Mouse (Mus musculus): ENCODE data around the gene Ep300. TPM values are rescaled to one million over a fixed set of nuclear protein-coding genes. Genes with fewer than 3 reads are reported as not detected.
A peak's percentile ranks its signal among the peaks of the same experiment; 100 is the strongest.

The Ep300 gene
- polyA plus RNA-seq, 1 experiment: 19.2 TPM

- H3K36me3 ChIP-seq (ENCODE audit: control insufficient read depth, insufficient read depth): peaks cover 3% of the 10 kb centered on the region
- peak overlapping the region; percentile 56 for H3ac ChIP-seq (ENCODE audit: control insufficient read depth, insufficient read length, low read depth)
- no peaks in the 10 kb centered on the region for H3K79me3 ChIP-seq (ENCODE audit: low read depth)
- peak overlapping the region; percentile 16 for H3K4me3 ChIP-seq (ENCODE audit: insufficient read depth, poor library complexity, severe bottlenecking)
- peaks cover 9% of the 10 kb centered on the region for H3K27me3 ChIP-seq (ENCODE audit: control insufficient read depth, insufficient read depth, insufficient read length)
- TF ChIP-seq MYOG (IDR thresholded peaks at IDR 0.05; ENCODE audit: control insufficient read depth, extremely low read depth, insufficient read length) (no peak), CEBPB (IDR thresholded peaks at IDR 0.05; ENCODE audit: low read depth) (no peak), CTCF (IDR thresholded peaks at IDR 0.05; ENCODE audit: control insufficient read depth, insufficient read depth, insufficient read length) (no peak), USF1 (IDR thresholded peaks at IDR 0.05; ENCODE audit: low read depth) (no peak), MAX (IDR thresholded peaks at IDR 0.05) (no peak), MYOD1 (IDR thresholded peaks at IDR 0.05; ENCODE audit: control insufficient read depth, insufficient read length, low read depth) (no peak), FOSL1 (IDR thresholded peaks at IDR 0.05; ENCODE audit: insufficient read depth, low read length, poor library complexity, severe bottlenecking) (no peak)
- no peaks in the 10 kb centered on the region for H3K79me2 ChIP-seq (ENCODE audit: control insufficient read depth, insufficient read depth)
These were observed 108.3 kb downstream of the Ep300 start for GRCm38 (mm10) chr15:81693366-81693966.

GRCm38 (mm10) chr15:81693967-81694881 lies 109.1 kb downstream of the Ep300 start:
- peaks cover 9% of the 10 kb centered on the region for H3K27me3 ChIP-seq (ENCODE audit: control insufficient read depth, insufficient read depth, insufficient read length)
- TF ChIP-seq MYOD1 (IDR thresholded peaks at IDR 0.05; ENCODE audit: control insufficient read depth, insufficient read length, low read depth) (no peak), MAX (IDR thresholded peaks at IDR 0.05) (peak; percentile 57), CTCF (IDR thresholded peaks at IDR 0.05; ENCODE audit: control insufficient read depth, insufficient read depth, insufficient read length) (peak; percentile 98), CEBPB (IDR thresholded peaks at IDR 0.05; ENCODE audit: low read depth) (no peak), MYOG (IDR thresholded peaks at IDR 0.05; ENCODE audit: control insufficient read depth, extremely low read depth, insufficient read length) (no peak), USF1 (IDR thresholded peaks at IDR 0.05; ENCODE audit: low read depth) (no peak), FOSL1 (IDR thresholded peaks at IDR 0.05; ENCODE audit: insufficient read depth, low read length, poor library complexity, severe bottlenecking) (no peak)

GRCm38 (mm10) chr15:81694891-81695290 lies 109.7 kb downstream of the Ep300 start:
- TF ChIP-seq CEBPB (IDR thresholded peaks at IDR 0.05; ENCODE audit: low read depth) (no peak), MYOD1 (IDR thresholded peaks at IDR 0.05; ENCODE audit: control insufficient read depth, insufficient read length, low read depth) (no peak), MYOG (IDR thresholded peaks at IDR 0.05; ENCODE audit: control insufficient read depth, extremely low read depth, insufficient read length) (no peak), USF1 (IDR thresholded peaks at IDR 0.05; ENCODE audit: low read depth) (no peak), FOSL1 (IDR thresholded peaks at IDR 0.05; ENCODE audit: insufficient read depth, low read length, poor library complexity, severe bottlenecking) (no peak), MAX (IDR thresholded peaks at IDR 0.05) (no peak)
- Histone ChIP-seq H3K4me3 (ENCODE audit: insufficient read depth, poor library complexity, severe bottlenecking) (no peak overlapping the region), H3K36me3 (ENCODE audit: control insufficient read depth, insufficient read depth) (no peaks in the 10 kb centered on the region), H3K27me3 (ENCODE audit: control insufficient read depth, insufficient read depth, insufficient read length) (peaks cover 9% of the 10 kb centered on the region), H3K79me3 (ENCODE audit: low read depth) (no peaks in the 10 kb centered on the region), H3ac (ENCODE audit: control insufficient read depth, insufficient read length, low read depth) (peak overlapping the region; percentile 58), H3K79me2 (ENCODE audit: control insufficient read depth, insufficient read depth) (no peaks in the 10 kb centered on the region)

More at GRCm38 (mm10) chr15:81693967-81694881, 109.1 kb downstream of the Ep300 start:
- Histone ChIP-seq H3K79me2 (ENCODE audit: control insufficient read depth, insufficient read depth) (no peaks in the 10 kb centered on the region), H3K36me3 (ENCODE audit: control insufficient read depth, insufficient read depth) (no peaks in the 10 kb centered on the region), H3K79me3 (ENCODE audit: low read depth) (no peaks in the 10 kb centered on the region), H3K4me3 (ENCODE audit: insufficient read depth, poor library complexity, severe bottlenecking) (peak overlapping the region; percentile 16), H3ac (ENCODE audit: control insufficient read depth, insufficient read length, low read depth) (peak overlapping the region; percentile 58)

GRCm38 (mm10) chr15:81697175-81697574 lies 112.0 kb downstream of the Ep300 start, which contains the start of gene Chadl:
Gene Chadl, minus strand, starts transcription at chr15:81697287.
- Histone ChIP-seq H3K79me3 (ENCODE audit: low read depth) (no peaks in the 10 kb centered on the region), H3K4me3 (ENCODE audit: insufficient read depth, poor library complexity, severe bottlenecking) (no peak within 1 kb of the TSS), H3K27me3 (ENCODE audit: control insufficient read depth, insufficient read depth, insufficient read length) (peaks cover 9% of the 10 kb centered on the region), H3K36me3 (ENCODE audit: control insufficient read depth, insufficient read depth) (peaks cover 6% of the 10 kb centered on the region), H3K79me2 (ENCODE audit: control insufficient read depth, insufficient read depth) (no peaks in the 10 kb centered on the region), H3ac (ENCODE audit: control insufficient read depth, insufficient read length, low read depth) (no peak within 1 kb of the TSS)
- TF ChIP-seq FOSL1 (IDR thresholded peaks at IDR 0.05; ENCODE audit: insufficient read depth, low read length, poor library complexity, severe bottlenecking) (no peak), MAX (IDR thresholded peaks at IDR 0.05) (no peak), MYOD1 (IDR thresholded peaks at IDR 0.05; ENCODE audit: control insufficient read depth, insufficient read length, low read depth) (no peak), MYOG (IDR thresholded peaks at IDR 0.05; ENCODE audit: control insufficient read depth, extremely low read depth, insufficient read length) (no peak), CTCF (IDR thresholded peaks at IDR 0.05; ENCODE audit: control insufficient read depth, insufficient read depth, insufficient read length) (no peak), USF1 (IDR thresholded peaks at IDR 0.05; ENCODE audit: low read depth) (no peak)

- Histone ChIP-seq H3K36me3 (ENCODE audit: control insufficient read depth, insufficient read depth) (peaks cover 13% of the 10 kb centered on the region), H3ac (ENCODE audit: control insufficient read depth, insufficient read length, low read depth) (no peak overlapping the region), H3K79me3 (ENCODE audit: low read depth) (no peaks in the 10 kb centered on the region), H3K4me3 (ENCODE audit: insufficient read depth, poor library complexity, severe bottlenecking) (no peak overlapping the region), H3K79me2 (ENCODE audit: control insufficient read depth, insufficient read depth) (no peaks in the 10 kb centered on the region), H3K27me3 (ENCODE audit: control insufficient read depth, insufficient read depth, insufficient read length) (peaks cover 7% of the 10 kb centered on the region)
- TF ChIP-seq MYOG (IDR thresholded peaks at IDR 0.05; ENCODE audit: control insufficient read depth, extremely low read depth, insufficient read length) (no peak), USF1 (IDR thresholded peaks at IDR 0.05; ENCODE audit: low read depth) (no peak), CTCF (IDR thresholded peaks at IDR 0.05; ENCODE audit: control insufficient read depth, insufficient read depth, insufficient read length) (peak; percentile 25), CEBPB (IDR thresholded peaks at IDR 0.05; ENCODE audit: low read depth) (no peak)
These were observed 112.7 kb downstream of the Ep300 start for GRCm38 (mm10) chr15:81697847-81698246.
